Mouse (Mus musculus) cerebellum, postnatal 25 days (tissue): ENCODE data around the gene Gpr137c.

Experiments
- DNase-seq, 2 experiments: peaks; one replicate each; pipeline ENCODE4 v3.0.0; 2021; ENCODE audit warnings: mixed read lengths in 2 of 2

Gene Gpr137c

DNA sequence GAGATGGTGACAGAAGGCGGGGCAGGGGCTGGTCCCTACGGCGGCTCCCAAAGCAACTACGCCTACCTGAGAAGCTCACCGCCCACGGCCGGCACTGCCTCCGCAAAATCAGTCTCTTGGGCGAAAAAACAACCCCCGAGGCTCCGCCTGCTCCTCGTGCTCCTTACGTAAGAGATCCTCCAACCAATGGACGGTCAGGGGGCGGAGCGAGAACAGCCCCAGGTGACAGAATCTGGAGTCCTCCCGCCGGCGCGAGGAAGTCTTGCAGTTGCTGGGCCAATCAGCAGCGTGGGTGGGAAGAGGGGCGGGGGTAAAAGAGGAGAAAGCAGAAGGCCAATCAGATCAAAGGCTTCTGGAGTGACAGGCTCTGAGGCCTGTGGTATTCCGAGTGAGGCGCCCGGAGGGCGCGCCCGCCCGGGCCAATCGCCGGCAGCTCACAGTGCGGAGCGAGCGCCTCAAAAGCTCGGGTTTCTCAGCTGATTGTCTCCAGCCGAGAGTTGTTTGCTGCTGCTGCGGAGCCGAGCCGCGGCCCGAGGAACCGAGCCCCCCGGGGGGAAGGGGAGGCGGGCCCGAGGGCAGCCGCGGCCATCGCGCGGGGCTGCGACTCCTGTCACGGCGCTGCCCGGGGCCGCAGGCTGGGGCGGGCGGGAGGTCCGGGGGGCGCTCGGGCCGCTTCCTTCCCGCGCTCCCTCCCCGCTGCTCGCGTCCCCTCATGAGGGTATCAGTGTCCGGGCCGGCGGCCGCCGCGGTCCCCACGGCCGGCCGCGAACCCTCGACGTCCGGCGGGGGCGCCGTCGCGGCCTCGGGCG lies at the start of gene Gpr137c:
Gpr137c (plus strand) TSS at position 437 of the 809 bp plus-strand sequence.
- DNase-seq: peak; percentile 98 to 99

GRCm38 (mm10) chr14:45172260-45172659 lies 47.3 kb upstream of the Gpr137c start:
- no peak for DNase-seq

DNA sequence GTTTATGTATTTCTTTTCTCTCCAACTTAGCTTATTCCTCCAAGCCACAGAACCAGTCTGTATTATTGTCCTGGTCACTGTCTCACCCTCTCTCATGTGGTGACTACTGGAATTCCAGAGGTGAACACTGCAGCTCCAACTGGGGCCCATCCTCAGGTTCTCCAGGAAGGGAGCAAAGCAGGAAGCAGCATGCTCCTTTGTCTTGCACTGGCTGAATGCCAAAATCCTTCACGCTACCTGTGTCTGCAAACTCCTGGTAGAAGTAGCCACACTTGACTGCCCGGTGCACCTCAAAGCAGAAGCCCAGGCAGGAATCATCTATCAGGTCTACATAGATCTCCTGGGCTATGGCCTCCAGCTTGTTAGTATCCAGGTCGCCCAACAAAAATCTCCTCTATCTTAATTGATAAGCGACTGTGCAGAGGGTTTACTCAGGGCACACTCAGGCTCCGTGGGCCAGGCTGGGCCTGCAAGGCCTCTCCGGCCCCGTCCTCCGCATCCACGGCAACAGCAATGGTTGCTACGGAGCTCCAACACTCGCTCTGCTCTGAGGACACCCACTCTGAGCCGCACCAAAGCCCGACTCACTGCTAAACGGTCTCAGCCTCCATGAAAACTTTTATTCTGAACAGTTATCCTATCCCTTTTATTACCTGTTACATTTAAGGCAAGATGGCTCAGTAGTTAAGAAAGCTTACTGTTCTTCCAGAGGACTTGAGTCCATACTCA lies 44.3 kb upstream of the Gpr137c start:
- no peak for DNase-seq

GRCm38 (mm10) chr14:45179186-45179585 lies 40.3 kb upstream of the Gpr137c start:
- no peak for DNase-seq

DNA sequence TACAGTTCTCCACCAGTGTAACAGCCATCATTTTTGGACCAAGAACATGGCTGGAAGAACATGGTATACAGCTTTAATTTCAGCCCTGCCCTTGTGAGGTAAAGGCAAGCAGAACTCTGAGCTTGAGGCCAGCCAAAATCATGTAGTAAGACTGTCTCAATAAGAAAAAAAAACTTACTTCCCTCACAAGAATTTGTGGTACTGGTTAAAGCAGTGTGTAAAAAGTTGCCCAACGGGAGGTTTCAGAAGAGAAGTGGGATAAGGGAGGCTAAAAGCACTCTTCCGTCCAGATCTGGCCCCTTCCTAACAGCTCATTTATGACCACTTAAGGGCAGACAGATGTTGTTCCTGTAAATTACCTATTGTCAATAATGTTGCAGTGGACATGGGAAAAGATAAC lies 39.9 kb upstream of the Gpr137c start:
- DNase-seq: no peak

DNA sequence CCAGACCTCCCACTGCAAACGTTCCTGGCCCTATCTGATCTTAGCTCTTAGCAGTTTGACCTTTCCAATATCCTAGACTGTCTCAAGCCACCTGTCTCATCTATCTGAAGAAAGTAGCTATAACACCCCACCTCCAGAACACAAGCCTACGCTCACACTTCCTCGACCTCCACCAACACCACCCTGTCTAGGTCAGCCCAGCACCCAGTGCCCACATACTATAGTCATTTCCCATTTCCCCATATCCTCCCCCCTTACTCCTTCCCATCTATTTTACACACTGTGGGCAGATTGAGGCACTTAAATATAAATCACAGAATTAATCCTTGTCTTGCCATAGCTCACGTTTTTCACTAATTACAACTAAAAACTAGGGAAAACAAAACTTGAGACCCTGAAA lies 37.9 kb upstream of the Gpr137c start:
- DNase-seq: no peak

DNA sequence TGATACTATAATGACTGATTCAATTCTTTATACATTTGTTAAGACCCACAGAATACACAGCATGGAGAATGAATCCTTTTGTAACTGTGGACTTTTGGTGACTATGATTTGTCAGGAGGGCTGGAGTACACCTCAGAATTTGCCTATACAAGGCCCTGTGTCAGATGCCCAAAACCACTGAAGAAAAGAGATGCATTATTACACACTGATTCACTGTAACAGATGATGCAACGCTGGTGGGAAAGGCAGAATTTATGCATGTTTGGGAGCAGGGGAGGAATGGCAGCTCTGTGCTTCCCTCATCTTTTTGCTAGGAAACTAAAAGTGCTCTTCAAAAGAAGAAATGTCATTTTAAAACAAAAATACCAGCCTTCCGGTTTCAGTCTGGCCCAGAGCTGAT lies 28.5 kb upstream of the Gpr137c start:
- DNase-seq: no peak

DNA sequence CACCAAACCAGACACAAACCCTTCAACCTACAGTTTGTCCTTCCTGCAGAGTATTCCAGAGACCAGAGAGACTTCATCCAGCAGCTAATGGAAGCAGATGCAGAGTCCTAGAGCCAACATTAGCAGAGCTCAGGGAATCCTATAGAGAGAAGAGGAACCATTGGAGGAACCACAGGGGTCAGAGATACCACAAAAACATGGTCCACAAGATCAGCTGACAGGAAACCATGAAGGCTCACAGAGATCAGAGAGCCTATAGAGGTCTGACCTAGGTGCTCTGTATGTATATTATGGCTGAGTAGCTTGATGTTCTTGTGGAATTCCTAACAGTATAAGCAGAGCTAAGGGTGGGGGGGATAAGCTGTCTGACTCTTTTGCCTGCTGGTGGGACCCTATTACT lies 18.9 kb upstream of the Gpr137c start:
- DNase-seq: no peak

DNA sequence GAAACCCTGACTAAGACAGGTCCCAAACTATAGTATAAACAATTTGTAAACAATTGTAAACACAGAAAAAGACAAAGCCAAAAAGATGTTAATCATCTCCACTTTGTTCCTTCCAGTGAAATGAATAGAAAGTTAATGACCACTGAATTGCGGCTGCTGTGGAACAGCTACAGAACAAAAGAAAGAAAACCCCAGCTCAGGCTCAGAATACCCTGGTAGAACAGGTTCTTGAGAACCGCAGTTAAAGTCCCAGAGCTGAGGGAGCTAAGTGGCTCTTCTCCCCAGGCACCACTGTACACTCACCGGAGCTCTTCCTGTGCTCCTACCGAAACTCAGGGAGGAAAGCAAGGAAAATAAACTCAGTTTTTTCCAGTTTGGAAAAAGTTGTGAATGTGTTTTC lies 8.8 kb upstream of the Gpr137c start:
- no peak for DNase-seq

DNA sequence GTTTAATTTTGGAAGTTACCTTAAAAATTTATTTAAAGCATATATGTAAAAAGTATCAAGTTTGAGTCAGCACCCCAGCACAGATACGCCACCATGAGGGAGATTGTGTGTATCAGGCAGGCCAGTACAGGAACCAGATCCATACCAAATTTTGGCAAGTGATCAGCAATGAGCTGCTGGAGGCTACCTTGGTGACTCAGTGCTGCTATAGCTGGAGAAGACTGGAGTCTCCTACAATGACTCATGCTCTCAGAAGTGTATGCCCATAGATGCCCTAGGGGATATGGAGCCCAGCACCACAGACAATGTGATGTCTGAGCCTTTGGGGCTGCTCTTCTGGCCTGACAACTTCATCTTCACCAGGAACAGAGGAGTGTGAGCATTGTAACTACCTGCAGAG lies 8.1 kb upstream of the Gpr137c start:
- peak; percentile 9 to 20 for DNase-seq

- DNase-seq: no peak
These were observed 2.7 kb upstream of the Gpr137c start for GRCm38 (mm10) chr14:45216711-45217340.

DNA sequence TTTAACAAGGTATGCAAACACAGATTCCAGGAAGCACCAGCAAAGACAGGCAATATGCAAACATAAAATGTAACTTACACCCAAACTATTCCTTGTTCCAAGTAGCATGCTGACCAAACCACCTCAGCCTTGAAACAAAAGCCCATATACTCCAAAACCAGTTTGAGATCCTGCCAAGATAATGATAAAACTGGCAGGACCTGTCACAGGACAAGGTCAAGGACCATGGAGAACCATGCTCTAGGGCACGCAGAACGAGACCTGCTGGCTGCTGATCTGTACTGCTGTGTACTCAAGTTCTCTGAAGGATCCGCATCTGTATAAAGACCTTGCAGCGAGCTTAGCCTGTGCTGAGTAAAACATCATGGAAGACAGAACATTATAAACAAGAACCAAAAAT lies 1.8 kb upstream of the Gpr137c start:
- no peak for DNase-seq

- peak; percentile 95 to 97 for DNase-seq
These were observed 806 bp downstream of the Gpr137c start, which contains the start of gene Txndc16 for GRCm38 (mm10) chr14:45220090-45220956. Txndc16 (minus strand) TSS chr14:45220328.

- DNase-seq: no peak
These were observed 1.6 kb downstream of the Gpr137c start for GRCm38 (mm10) chr14:45220957-45221630.

DNA sequence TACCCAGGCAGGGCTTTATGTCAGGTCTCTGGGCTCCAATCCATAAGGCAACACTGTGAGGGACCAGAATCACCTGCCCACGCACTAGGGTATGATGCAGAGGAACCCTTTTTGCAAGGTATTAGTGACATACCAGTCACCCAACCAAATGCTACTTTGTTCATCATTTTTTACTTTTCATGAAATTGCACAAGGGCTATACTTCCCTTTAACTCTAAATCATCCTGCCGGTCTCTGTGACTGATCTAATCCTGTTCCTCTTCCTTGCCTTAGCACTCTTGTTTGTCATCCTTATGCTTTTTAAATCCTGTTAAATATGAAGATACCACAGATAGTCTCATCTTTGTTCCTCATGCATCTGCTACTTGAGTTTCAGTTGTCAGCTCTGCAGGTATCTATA lies 19.5 kb downstream of the Gpr137c start:
- no peak for DNase-seq

- DNase-seq: no peak
These were observed 22.1 kb downstream of the Gpr137c start for GRCm38 (mm10) chr14:45241613-45242012.

GRCm38 (mm10) chr14:45251548-45252076 lies 32.1 kb downstream of the Gpr137c start:
- DNase-seq: no peak

- no peak for DNase-seq
These were observed 44.5 kb downstream of the Gpr137c start for GRCm38 (mm10) chr14:45263831-45264592.

- DNase-seq: no peak
These were observed 56.3 kb downstream of the Gpr137c start for GRCm38 (mm10) chr14:45275816-45276215.

GRCm38 (mm10) chr14:45282066-45282465 lies 62.5 kb downstream of the Gpr137c start:
- DNase-seq: no peak

- no peak for DNase-seq
These were observed 72.1 kb downstream of the Gpr137c start for GRCm38 (mm10) chr14:45291608-45292007.
